In the genomic region with DNA sequence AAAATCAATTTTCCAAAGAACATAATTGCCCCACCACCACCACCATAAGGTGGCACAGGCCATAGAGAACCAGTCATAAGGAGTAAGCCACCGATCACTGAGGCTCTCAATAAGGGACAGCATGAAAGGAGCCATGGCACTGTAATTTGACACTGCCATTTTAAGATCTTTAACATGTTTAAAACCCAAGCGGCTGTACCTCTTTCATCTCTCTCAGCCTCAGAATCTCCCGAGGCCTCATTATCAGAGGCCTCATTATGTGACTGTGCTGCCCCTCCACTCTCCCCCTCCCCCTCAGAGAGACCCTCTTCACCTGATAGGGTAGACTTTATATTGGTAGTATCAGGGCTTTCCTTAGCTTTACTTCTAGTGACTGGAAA, we compare ENCODE assay signal across 19 mouse cellular contexts. TPM values are rescaled to one million over a fixed set of nuclear protein-coding genes. Genes with fewer than 3 reads are reported as not detected.
A peak's percentile ranks its signal among the peaks of the same experiment; 100 is the strongest.
DNase-seq lines count a peak whose midpoint lies in the region; ATAC-seq and TF ChIP-seq lines count a peak whose summit lies in the region.
"Had no signal": no experiment of that assay in that cellular context is flagged by ENCODE, and none has a peak within 500 bp of the region (broad histone marks: within the 10 kb centered on the region; RNA-seq: fewer than 3 reads in every experiment).

No protein-coding gene starts in this region.

- TF ChIP-seq POLR2A in brain, embryonic 14.5 days (IDR thresholded peaks at IDR 0.05; ENCODE audit: borderline replicate concordance, extremely low read depth, insufficient read depth, insufficient read length, poor library complexity, severe bottlenecking) = no peak
- TF ChIP-seq POLR2A in lung, adult 2 months (IDR thresholded peaks at IDR 0.05; ENCODE audit: borderline replicate concordance, extremely low read depth, low read depth, low read length) = no peak

- no peaks in the 10 kb centered on the region for H3K36me3 ChIP-seq in hindbrain, embryonic 12.5 days
- no peaks in the 10 kb centered on the region for H3K36me3 ChIP-seq in hindbrain, embryonic 16.5 days (ENCODE audit: control insufficient read depth, insufficient read depth, low read length)
- no peaks in the 10 kb centered on the region for H3K36me3 ChIP-seq in embryonic facial prominence, embryonic 15.5 days
- H3K36me3 ChIP-seq in forebrain, embryonic 16.5 days (ENCODE audit: control insufficient read depth, insufficient read depth) = no peaks in the 10 kb centered on the region
- H3K36me3 ChIP-seq: heart, embryonic 13.5 days; neural tube, embryonic 12.5 days had no signal

- no peaks in the 10 kb centered on the region for H3K27me3 ChIP-seq in hindbrain, embryonic 12.5 days
- no peaks in the 10 kb centered on the region for H3K27me3 ChIP-seq in hindbrain, embryonic 16.5 days (replicated peaks; ENCODE audit: control insufficient read depth, insufficient read depth, low read length)
- H3K27me3 ChIP-seq in embryonic facial prominence, embryonic 15.5 days = no peaks in the 10 kb centered on the region
- H3K27me3 ChIP-seq in forebrain, embryonic 16.5 days (replicated peaks; ENCODE audit: control insufficient read depth, insufficient read depth, low read length) = no peaks in the 10 kb centered on the region
- H3K27me3 ChIP-seq: heart, embryonic 13.5 days; neural tube, embryonic 12.5 days had no signal

- TF ChIP-seq CTCF in brain, embryonic 14.5 days (IDR thresholded peaks at IDR 0.05; ENCODE audit: borderline replicate concordance, extremely low read depth, insufficient read depth, insufficient read length) = no peak
- TF ChIP-seq CTCF in lung, adult 2 months (IDR thresholded peaks at IDR 0.05; ENCODE audit: insufficient read depth, low read length) = no peak

- no peaks in the 10 kb centered on the region; the same call in 1 of the 2 replicates for H3K9me3 ChIP-seq in hindbrain, embryonic 12.5 days (replicated peaks)
- no peaks in the 10 kb centered on the region for H3K9me3 ChIP-seq in hindbrain, embryonic 16.5 days (ENCODE audit: control insufficient read depth, low read length)
- no peaks in the 10 kb centered on the region for H3K9me3 ChIP-seq in embryonic facial prominence, embryonic 15.5 days (replicated peaks)
- no peaks in the 10 kb centered on the region for H3K9me3 ChIP-seq in forebrain, embryonic 16.5 days (ENCODE audit: control insufficient read depth, low read length)
- H3K9me3 ChIP-seq: heart, embryonic 13.5 days; neural tube, embryonic 12.5 days had no signal

- no peak overlapping the region for H3K9ac ChIP-seq in hindbrain, embryonic 12.5 days
- H3K9ac ChIP-seq in hindbrain, embryonic 16.5 days (ENCODE audit: low read depth, low read length) = no peak overlapping the region
- H3K9ac ChIP-seq in embryonic facial prominence, embryonic 15.5 days = no peak overlapping the region
- no peak overlapping the region for H3K9ac ChIP-seq in forebrain, embryonic 16.5 days (replicated peaks; ENCODE audit: low read depth, low read length)
- H3K9ac ChIP-seq: heart, embryonic 13.5 days; liver, embryonic 14.5 days; neural tube, embryonic 12.5 days had no signal

- peak; percentile 38; the same call in 1 of the 2 replicates for ATAC-seq in hindbrain, embryonic 12.5 days (ENCODE audit: low FRiP score)
- no peak for ATAC-seq in hindbrain, embryonic 16.5 days
- peak; percentile 34; the same call in 1 of the 2 replicates for ATAC-seq in embryonic facial prominence, embryonic 15.5 days (ENCODE audit: insufficient number of reproducible peaks, low FRiP score, low TSS enrichment, low read depth)
- ATAC-seq in forebrain, embryonic 16.5 days = peak; percentile 60; the same call in 1 of the 2 replicates
- ATAC-seq: hindbrain, postnatal 0 days; intestine, postnatal 0 days; lung, postnatal 0 days had no signal

- H3K27ac ChIP-seq in hindbrain, embryonic 12.5 days = no peak overlapping the region
- no peak overlapping the region for H3K27ac ChIP-seq in hindbrain, embryonic 16.5 days (ENCODE audit: low read depth, low read length)
- no peak overlapping the region for H3K27ac ChIP-seq in embryonic facial prominence, embryonic 15.5 days (replicated peaks)
- H3K27ac ChIP-seq in forebrain, embryonic 16.5 days (ENCODE audit: low read length) = no peak overlapping the region
- H3K27ac ChIP-seq: heart, embryonic 13.5 days; hindbrain, postnatal 0 days; liver, embryonic 14.5 days; neural tube, embryonic 12.5 days had no signal

- H3K4me3 ChIP-seq in hindbrain, embryonic 12.5 days = no peak overlapping the region
- no peak overlapping the region for H3K4me3 ChIP-seq in hindbrain, embryonic 16.5 days (ENCODE audit: low read length)
- H3K4me3 ChIP-seq in embryonic facial prominence, embryonic 15.5 days (replicated peaks) = no peak overlapping the region
- no peak overlapping the region for H3K4me3 ChIP-seq in forebrain, embryonic 16.5 days (replicated peaks; ENCODE audit: low read length)
- H3K4me3 ChIP-seq in lung, adult 2 months (replicated peaks; ENCODE audit: extremely low read depth, low read depth, low read length) = no peak overlapping the region
- H3K4me3 ChIP-seq: heart, embryonic 13.5 days; neural tube, embryonic 12.5 days had no signal

- no peaks in the 10 kb centered on the region for H3K4me1 ChIP-seq in hindbrain, embryonic 12.5 days
- H3K4me1 ChIP-seq in hindbrain, embryonic 16.5 days (ENCODE audit: control insufficient read depth, insufficient read depth, low read depth, low read length) = no peaks in the 10 kb centered on the region
- H3K4me1 ChIP-seq in embryonic facial prominence, embryonic 15.5 days = no peaks in the 10 kb centered on the region
- peaks cover 11% of the 10 kb centered on the region for H3K4me1 ChIP-seq in forebrain, embryonic 16.5 days (replicated peaks; ENCODE audit: control insufficient read depth, insufficient read depth, low read length)
- H3K4me1 ChIP-seq in lung, adult 2 months (ENCODE audit: control insufficient read depth, insufficient read depth, low read length) = no peaks in the 10 kb centered on the region
- H3K4me1 ChIP-seq: heart, embryonic 13.5 days; neural tube, embryonic 12.5 days had no signal

- H3K4me2 ChIP-seq in hindbrain, embryonic 12.5 days (replicated peaks) = no peak overlapping the region
- no peak overlapping the region for H3K4me2 ChIP-seq in hindbrain, embryonic 16.5 days (ENCODE audit: low read length)
- no peak overlapping the region for H3K4me2 ChIP-seq in embryonic facial prominence, embryonic 15.5 days (replicated peaks)
- H3K4me2 ChIP-seq in forebrain, embryonic 16.5 days (ENCODE audit: low read length) = peak overlapping the region; percentile 21; the same call in 1 of the 2 replicates
- H3K4me2 ChIP-seq: heart, embryonic 13.5 days; neural tube, embryonic 12.5 days had no signal

- DNase-seq in brain, embryonic 14.5 days (ENCODE audit: low read depth) = peak; percentile 76
- DNase-seq in c-Kit-positive CD71-positive TER-119-positive erythroid progenitor cells, embryonic 14.5 days (ENCODE audit: low spot score) = no peak
- no peak for DNase-seq in lung, adult 2 months
- DNase-seq in lung, postnatal 25 days (ENCODE audit: low spot score) = no peak
- DNase-seq: adrenal gland, postnatal 36 days; cerebellum, adult 2 months; cerebellum, postnatal 36 days; thymus, postnatal 25 days had no signal

- 20% methylated on average over 3 of the region's 3 CpGs for WGBS in hindbrain, embryonic 12.5 days
- WGBS in hindbrain, embryonic 16.5 days = 17% methylated on average over 3 of the region's 3 CpGs
- 8% methylated on average over 3 of the region's 3 CpGs for WGBS in embryonic facial prominence, embryonic 15.5 days
- 1% methylated on average over 3 of the region's 3 CpGs for WGBS in forebrain, embryonic 16.5 days
- 23% methylated on average over 3 of the region's 3 CpGs for WGBS in lung, adult 2 months

RNA-seq across cellular contexts. Expression of gene Serpina3i, which starts 16.1 kb away (rescaled TPM):
- 0.23 and 0.25 TPM in 2 replicates for polyA plus RNA-seq in hindbrain, embryonic 12.5 days (2016; fragmentation: Nextera tagmentation; extraction: Ambion mirVana)
- 0.09 TPM in 1 of 2 replicates, not detected in the other for polyA plus RNA-seq in hindbrain, embryonic 16.5 days (2015; fragmentation: Nextera tagmentation; extraction: Ambion mirVana)
- polyA plus RNA-seq in brain, embryonic 14.5 days (2012; rRNA removed) = 0.05 and 0.07 TPM in 2 replicates
- 1.1 and 1.3 TPM in 2 replicates for polyA plus RNA-seq in embryonic facial prominence, embryonic 15.5 days (2015; fragmentation: Nextera tagmentation; extraction: Ambion mirVana)
- not detected in 2 replicates for polyA plus RNA-seq in forebrain, embryonic 16.5 days (2015; fragmentation: Nextera tagmentation; extraction: Ambion mirVana)
- polyA plus RNA-seq in lung, adult 2 months (2012; rRNA removed) = 0.68 and 0.91 TPM in 2 replicates
- polyA plus RNA-seq: cerebellum, adult 2 months; hindbrain, postnatal 0 days; intestine, postnatal 0 days had no signal

RNA-seq across cellular contexts. Expression of gene Serpina3j, which starts 35.3 kb away (rescaled TPM):
- not detected in 2 replicates for polyA plus RNA-seq in hindbrain, embryonic 12.5 days (2016; fragmentation: Nextera tagmentation; extraction: Ambion mirVana)
- polyA plus RNA-seq in hindbrain, embryonic 16.5 days (2015; fragmentation: Nextera tagmentation; extraction: Ambion mirVana) = not detected in 2 replicates
- not detected in 2 replicates for polyA plus RNA-seq in brain, embryonic 14.5 days (2012; rRNA removed)
- polyA plus RNA-seq in embryonic facial prominence, embryonic 15.5 days (2015; fragmentation: Nextera tagmentation; extraction: Ambion mirVana) = 0.17 TPM in 1 of 2 replicates, not detected in the other
- polyA plus RNA-seq in forebrain, embryonic 16.5 days (2015; fragmentation: Nextera tagmentation; extraction: Ambion mirVana) = not detected in 2 replicates
- not detected in 2 replicates for polyA plus RNA-seq in lung, adult 2 months (2012; rRNA removed)
- polyA plus RNA-seq: cerebellum, adult 2 months; heart, embryonic 13.5 days; hindbrain, postnatal 0 days; intestine, postnatal 0 days; kidney, embryonic 16.5 days; liver, embryonic 14.5 days; lung, postnatal 0 days; neural tube, embryonic 12.5 days had no signal

RNA-seq across cellular contexts. Expression of gene Serpina3g, which starts 43.0 kb away (rescaled TPM):
- 0.40 and 0.61 TPM in 2 replicates for polyA plus RNA-seq in hindbrain, embryonic 12.5 days (2016; fragmentation: Nextera tagmentation; extraction: Ambion mirVana)
- 1.2 and 1.8 TPM in 2 replicates for polyA plus RNA-seq in hindbrain, embryonic 16.5 days (2015; fragmentation: Nextera tagmentation; extraction: Ambion mirVana)
- polyA plus RNA-seq in brain, embryonic 14.5 days (2012; rRNA removed) = 0.33 and 0.57 TPM in 2 replicates
- polyA plus RNA-seq in embryonic facial prominence, embryonic 15.5 days (2015; fragmentation: Nextera tagmentation; extraction: Ambion mirVana) = 0.63 and 0.83 TPM in 2 replicates
- not detected in 2 replicates for polyA plus RNA-seq in forebrain, embryonic 16.5 days (2015; fragmentation: Nextera tagmentation; extraction: Ambion mirVana)
- polyA plus RNA-seq in lung, adult 2 months (2012; rRNA removed) = 11.2 and 12.2 TPM in 2 replicates

RNA-seq across cellular contexts. Expression of gene Serpina3k, which starts 59.2 kb away (rescaled TPM):
- not detected in 2 replicates for polyA plus RNA-seq in hindbrain, embryonic 12.5 days (2016; fragmentation: Nextera tagmentation; extraction: Ambion mirVana)
- not detected in 2 replicates for polyA plus RNA-seq in hindbrain, embryonic 16.5 days (2015; fragmentation: Nextera tagmentation; extraction: Ambion mirVana)
- polyA plus RNA-seq in brain, embryonic 14.5 days (2012; rRNA removed) = not detected in 2 replicates
- polyA plus RNA-seq in embryonic facial prominence, embryonic 15.5 days (2015; fragmentation: Nextera tagmentation; extraction: Ambion mirVana) = not detected in 2 replicates
- polyA plus RNA-seq in forebrain, embryonic 16.5 days (2015; fragmentation: Nextera tagmentation; extraction: Ambion mirVana) = not detected in 2 replicates
- 0.65 and 2.9 TPM in 2 replicates for polyA plus RNA-seq in lung, adult 2 months (2012; rRNA removed)
- polyA plus RNA-seq: cerebellum, adult 2 months; heart, embryonic 13.5 days; hindbrain, postnatal 0 days; intestine, postnatal 0 days; kidney, embryonic 16.5 days; liver, embryonic 14.5 days; neural tube, embryonic 12.5 days had no signal

RNA-seq across cellular contexts. Expression of gene Serpina3m, which starts 59.2 kb away (rescaled TPM):
- polyA plus RNA-seq in hindbrain, embryonic 12.5 days (2016; fragmentation: Nextera tagmentation; extraction: Ambion mirVana) = not detected in 2 replicates
- not detected in 2 replicates for polyA plus RNA-seq in hindbrain, embryonic 16.5 days (2015; fragmentation: Nextera tagmentation; extraction: Ambion mirVana)
- polyA plus RNA-seq in brain, embryonic 14.5 days (2012; rRNA removed) = not detected in 2 replicates
- polyA plus RNA-seq in embryonic facial prominence, embryonic 15.5 days (2015; fragmentation: Nextera tagmentation; extraction: Ambion mirVana) = not detected in 2 replicates
- polyA plus RNA-seq in forebrain, embryonic 16.5 days (2015; fragmentation: Nextera tagmentation; extraction: Ambion mirVana) = not detected in 2 replicates
- 1.1 and 1.9 TPM in 2 replicates for polyA plus RNA-seq in lung, adult 2 months (2012; rRNA removed)
- polyA plus RNA-seq: cerebellum, adult 2 months; heart, embryonic 13.5 days; hindbrain, postnatal 0 days; intestine, postnatal 0 days; kidney, embryonic 16.5 days; lung, postnatal 0 days; neural tube, embryonic 12.5 days had no signal
